Mouse (Mus musculus) embryonic fibroblast, embryonic 13.5 days (primary cell): ENCODE measurements around the gene Cpsf4l. TPM values are rescaled to one million over a fixed set of nuclear protein-coding genes. Genes with fewer than 3 reads are reported as not detected.

ENCODE experiments used
- H3K27ac ChIP-seq: 2 replicates; pipeline ENCODE4 v1.5.1; 2012; ENCODE audit warnings: low read length, control low read depth, inconsistent platforms; ENCODE audit not compliant: insufficient read depth
- H3K4me1 ChIP-seq: 2 replicates; pipeline ENCODE4 v1.6.1; 2011; ENCODE audit warnings: low read length; ENCODE audit not compliant: control insufficient read depth, insufficient read depth
- H3K4me3 ChIP-seq: 2 replicates; pipeline ENCODE4 v1.5.1; 2011; ENCODE audit warnings: mild to moderate bottlenecking, control low read depth, low read length; ENCODE audit not compliant: insufficient read depth
- CTCF ChIP-seq: IDR thresholded peaks from 2 replicates; pipeline ENCODE4 v1.5.1; 2011; ENCODE audit warnings: mild to moderate bottlenecking, control low read depth, low read length, moderate library complexity, borderline replicate concordance; ENCODE audit not compliant: insufficient read depth
- POLR2A ChIP-seq: IDR thresholded peaks from 2 replicates; pipeline ENCODE4 v1.6.1; 2011; ENCODE audit warnings: low read depth, mild to moderate bottlenecking, control low read depth, low read length, moderate library complexity
- polyA plus RNA-seq: library from polyadenylated mRNA; stranded (reverse); fragments of >200 nt; gene quantifications from 2 replicates; pipeline ENCODE4 v1.2.4, GENCODE M21; 2011; ENCODE audit warnings: low read depth; ENCODE audit not compliant: missing spikeins, insufficient read length

Gene Cpsf4l
- polyA plus RNA-seq, 1 experiment, result not detected

DNA sequence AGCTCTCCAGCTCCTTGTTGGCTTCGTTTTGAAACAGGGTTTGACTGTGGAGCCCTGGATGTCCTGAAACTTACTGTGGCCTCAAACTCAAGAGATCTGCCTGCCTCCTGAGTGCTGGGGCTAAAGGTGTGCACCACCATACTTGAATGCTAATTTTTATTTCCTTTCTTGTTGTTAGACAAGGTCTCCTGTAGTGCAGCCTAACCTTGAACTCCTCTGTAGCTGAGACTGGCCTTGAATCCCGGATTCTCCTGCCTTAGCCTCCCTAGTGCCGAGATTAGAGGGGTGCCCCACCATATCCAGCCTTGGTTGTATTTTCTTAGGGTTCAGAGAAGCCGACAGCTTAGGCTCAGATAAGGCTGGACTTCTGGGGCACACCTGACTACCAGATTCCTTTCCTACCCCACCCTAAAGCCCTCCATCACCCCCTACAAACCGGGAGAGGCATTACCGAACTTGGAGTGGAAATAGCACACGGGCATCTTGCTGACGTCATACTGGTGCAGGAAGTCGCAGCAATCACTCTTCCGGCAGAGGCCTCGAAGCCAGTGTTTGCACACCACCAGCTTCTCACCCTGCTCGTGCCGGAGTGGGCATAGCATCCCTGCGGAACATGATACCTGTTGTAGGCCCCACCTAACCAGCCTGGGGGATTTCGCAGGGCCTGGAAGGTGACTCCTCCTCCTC lies 3.7 kb downstream of the Cpsf4l start:
- Histone ChIP-seq H3K4me3 (no peak overlapping the region), H3K27ac (no peak overlapping the region)

GRCm38 (mm10) chr11:113703758-113704157 lies 6.1 kb downstream of the Cpsf4l start:
- TF ChIP-seq CTCF, result peak; percentile 98
- no peak for TF ChIP-seq POLR2A
- Histone ChIP-seq H3K27ac (no peak overlapping the region), H3K4me3 (no peak overlapping the region), H3K4me1 (no peaks in the 10 kb centered on the region)

More for the DNA sequence above, 3.7 kb downstream of the Cpsf4l start:
- TF ChIP-seq POLR2A, result no peak
- no peak for TF ChIP-seq CTCF
- no peaks in the 10 kb centered on the region for H3K4me1 ChIP-seq

- H3K27ac ChIP-seq, result no peak overlapping the region
- TF ChIP-seq CTCF (no peak), POLR2A (no peak)
- H3K4me1 ChIP-seq, result no peaks in the 10 kb centered on the region
- H3K4me3 ChIP-seq, result no peak overlapping the region
Measured at GRCm38 (mm10) chr11:113699643-113700042, 10.2 kb downstream of the Cpsf4l start.

- Histone ChIP-seq H3K27ac (no peak overlapping the region), H3K4me3 (no peak overlapping the region), H3K4me1 (no peaks in the 10 kb centered on the region)
- TF ChIP-seq CTCF (no peak), POLR2A (no peak)
Measured at GRCm38 (mm10) chr11:113698013-113698545, 11.7 kb downstream of the Cpsf4l start.

GRCm38 (mm10) chr11:113697571-113697970 lies 12.2 kb downstream of the Cpsf4l start:
- no peak for TF ChIP-seq CTCF
- no peak for TF ChIP-seq POLR2A
- Histone ChIP-seq H3K4me1 (no peaks in the 10 kb centered on the region), H3K27ac (no peak overlapping the region), H3K4me3 (no peak overlapping the region)

GRCm38 (mm10) chr11:113691851-113692250 lies 18.0 kb downstream of the Cpsf4l start:
- no peaks in the 10 kb centered on the region for H3K4me1 ChIP-seq
- H3K4me3 ChIP-seq, result no peak overlapping the region
- no peak overlapping the region for H3K27ac ChIP-seq
- TF ChIP-seq POLR2A, result no peak
- TF ChIP-seq CTCF, result no peak

DNA sequence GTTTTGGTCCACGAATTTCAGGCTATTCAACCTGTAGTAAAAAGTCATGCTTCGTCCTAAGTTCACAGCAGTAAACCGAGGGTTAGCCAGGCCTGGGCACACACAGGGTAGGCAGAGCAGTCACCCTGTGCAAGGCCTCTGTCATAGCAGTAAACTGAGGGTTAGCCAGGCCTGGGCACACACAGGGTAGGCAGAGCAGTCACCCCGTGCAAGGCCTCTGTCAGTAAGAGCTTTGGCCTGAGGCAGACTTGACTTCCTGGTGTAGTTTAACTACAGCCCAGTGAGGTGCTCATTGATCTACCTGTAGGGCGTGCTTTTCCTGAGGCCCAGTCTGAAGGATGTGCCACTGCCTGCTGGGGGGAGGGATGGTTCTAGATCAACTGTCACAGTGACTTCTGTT lies 18.5 kb downstream of the Cpsf4l start:
- H3K4me3 ChIP-seq, result no peak overlapping the region
- no peak for TF ChIP-seq CTCF
- H3K4me1 ChIP-seq, result no peaks in the 10 kb centered on the region
- H3K27ac ChIP-seq, result no peak overlapping the region

GRCm38 (mm10) chr11:113690506-113690905 lies 19.3 kb downstream of the Cpsf4l start:
- Histone ChIP-seq H3K4me1 (0 out of 2 replicates have a peak, but pooled peaks cover 2% of the 10 kb centered on the region), H3K4me3 (no peak overlapping the region)
- no peak for TF ChIP-seq CTCF
- TF ChIP-seq POLR2A, result no peak

DNA sequence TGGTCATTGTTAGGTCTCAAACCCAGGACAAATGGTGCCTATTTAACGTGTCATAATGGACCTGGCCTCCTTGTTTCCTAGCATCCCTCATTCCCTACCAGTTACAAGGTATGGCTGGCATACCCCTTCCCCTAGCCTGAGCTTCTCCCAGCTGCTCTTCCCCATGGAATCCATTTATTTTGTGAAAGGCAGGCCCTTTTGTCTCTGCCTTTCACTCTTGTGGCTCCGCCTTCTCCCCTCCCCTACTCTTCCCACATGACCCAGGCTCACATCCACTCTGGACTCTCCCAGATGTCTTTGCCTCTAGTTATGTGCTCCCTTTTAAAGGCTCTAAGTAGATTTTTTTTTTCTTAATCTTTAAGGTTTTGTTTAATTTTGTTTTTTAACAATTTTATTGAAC lies 22.8 kb downstream of the Cpsf4l start:
- TF ChIP-seq CTCF, result no peak
- no peak for TF ChIP-seq POLR2A
- Histone ChIP-seq H3K4me3 (no peak overlapping the region), H3K27ac (no peak overlapping the region), H3K4me1 (0 out of 2 replicates have a peak, but pooled peaks cover 2% of the 10 kb centered on the region)

More at GRCm38 (mm10) chr11:113690506-113690905, 19.3 kb downstream of the Cpsf4l start:
- no peak overlapping the region for H3K27ac ChIP-seq

DNA sequence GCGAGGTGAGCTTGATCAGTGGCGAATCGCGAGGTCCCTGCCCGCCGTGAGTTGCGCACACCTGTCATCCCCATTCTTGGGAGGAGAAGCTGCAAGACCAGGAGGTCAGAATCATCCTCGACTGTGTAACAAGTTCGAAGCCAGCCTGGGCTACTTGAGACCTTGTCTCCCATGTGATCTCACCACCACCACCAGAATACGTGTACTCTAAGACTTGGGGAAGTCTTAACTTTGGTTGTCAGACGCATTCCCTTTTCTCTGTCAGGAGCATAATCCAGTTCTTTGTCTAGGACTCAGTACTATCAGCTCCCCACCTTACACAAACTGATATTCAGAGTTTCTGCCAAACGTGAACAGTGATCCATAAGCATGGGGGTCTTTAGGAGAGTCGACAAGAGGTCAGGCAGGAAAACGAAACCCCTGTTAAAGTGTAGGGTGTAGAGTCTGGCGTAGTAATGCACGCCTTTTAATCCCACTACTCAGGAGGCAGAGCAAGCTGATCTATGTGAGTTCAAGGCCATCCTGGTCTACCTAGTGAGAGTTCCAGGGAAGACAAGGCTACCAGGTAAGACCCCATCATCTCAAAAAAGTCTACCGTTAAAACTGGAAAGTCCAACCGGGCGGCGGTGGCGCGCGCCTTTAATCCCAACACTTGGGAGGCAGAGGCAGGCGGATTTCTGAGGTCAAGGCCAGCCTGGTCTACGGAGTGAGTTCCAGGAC lies 24.9 kb downstream of the Cpsf4l start:
- Histone ChIP-seq H3K4me3 (peak overlapping the region; percentile 72), H3K4me1 (peaks cover 5% of the 10 kb centered on the region; the same call in 1 of the 2 replicates), H3K27ac (no peak overlapping the region)
- no peak for TF ChIP-seq CTCF
- TF ChIP-seq POLR2A, result no peak; the same call in 1 of the 2 replicates
